Mouse (Mus musculus): ENCODE measurements around the gene Dkkl1. TPM values are rescaled to one million over a fixed set of nuclear protein-coding genes. Genes with fewer than 3 reads are reported as not detected.

The Dkkl1 gene
- polyA plus RNA-seq, 1 experiment from 2014 or later = 1.9 TPM

- peak overlapping the region; percentile 74 for H3K4me2 ChIP-seq
- peak overlapping the region; percentile 54 for H3K9ac ChIP-seq
- H3K27me3 ChIP-seq (replicated peaks) = peaks cover 18% of the 10 kb centered on the region; the same call in 1 of the 2 replicates
- peak overlapping the region; percentile 52 for H3K4me3 ChIP-seq
- ATAC-seq = no peak
- peaks cover 68% of the 10 kb centered on the region for H3K4me1 ChIP-seq
- H3K36me3 ChIP-seq = no peaks in the 10 kb centered on the region; the same call in 1 of the 2 replicates
- H3K27ac ChIP-seq = peak overlapping the region; percentile 65
- H3K9me3 ChIP-seq (replicated peaks) = no peaks in the 10 kb centered on the region
- 45% methylated on average over 17 of the region's 17 CpGs for WGBS (ENCODE audit: insufficient replicate concordance)
Observed at GRCm38 (mm10) chr7:45237747-45238699, 26.1 kb upstream of the Dkkl1 start.

GRCm38 (mm10) chr7:45235656-45236180 lies 23.8 kb upstream of the Dkkl1 start:
- no peak overlapping the region for H3K27ac ChIP-seq
- peaks cover 15% of the 10 kb centered on the region for H3K36me3 ChIP-seq
- H3K4me1 ChIP-seq = peaks cover 69% of the 10 kb centered on the region
- peaks cover 12% of the 10 kb centered on the region; the same call in 1 of the 2 replicates for H3K27me3 ChIP-seq (replicated peaks)
- no peak for ATAC-seq
- 59% methylated on average over 17 of the region's 17 CpGs for WGBS (ENCODE audit: insufficient replicate concordance)
- H3K4me2 ChIP-seq = peak overlapping the region; percentile 59
- H3K9ac ChIP-seq = no peak overlapping the region
- no peaks in the 10 kb centered on the region for H3K9me3 ChIP-seq (replicated peaks)
- 0 out of 2 replicates have a peak overlapping the region, but pooled peaks have one; percentile 21 for H3K4me3 ChIP-seq

GRCm38 (mm10) chr7:45234922-45235571 lies 23.1 kb upstream of the Dkkl1 start:
- Histone ChIP-seq H3K27ac (no peak overlapping the region), H3K4me3 (peak overlapping the region; percentile 21; the same call in 1 of the 2 replicates), H3K27me3 (replicated peaks) (peaks cover 10% of the 10 kb centered on the region; the same call in 1 of the 2 replicates), H3K4me1 (peaks cover 63% of the 10 kb centered on the region), H3K4me2 (peak overlapping the region; percentile 59), H3K9me3 (replicated peaks) (no peaks in the 10 kb centered on the region), H3K36me3 (peaks cover 15% of the 10 kb centered on the region), H3K9ac (no peak overlapping the region)
- ATAC-seq = peak; percentile 38; the same call in 1 of the 2 replicates
- WGBS (ENCODE audit: insufficient replicate concordance) = 26% methylated on average over 21 of the region's 21 CpGs

- Histone ChIP-seq H3K36me3 (peaks cover 15% of the 10 kb centered on the region), H3K4me3 (peak overlapping the region; percentile 8; the same call in 1 of the 2 replicates), H3K4me1 (peaks cover 56% of the 10 kb centered on the region), H3K9ac (peak overlapping the region; percentile 45), H3K9me3 (replicated peaks) (no peaks in the 10 kb centered on the region), H3K4me2 (peak overlapping the region; percentile 59), H3K27me3 (replicated peaks) (peaks cover 7% of the 10 kb centered on the region; the same call in 1 of the 2 replicates), H3K27ac (no peak overlapping the region)
- no peak for ATAC-seq
- WGBS (ENCODE audit: insufficient replicate concordance) = 47% methylated on average over 29 of the region's 29 CpGs
Observed at GRCm38 (mm10) chr7:45234333-45234841, 22.4 kb upstream of the Dkkl1 start.

- 50% methylated on average over 20 of the region's 20 CpGs for WGBS (ENCODE audit: insufficient replicate concordance)
- Histone ChIP-seq H3K9me3 (replicated peaks) (no peaks in the 10 kb centered on the region), H3K36me3 (peaks cover 19% of the 10 kb centered on the region), H3K27ac (no peak overlapping the region), H3K4me1 (peaks cover 50% of the 10 kb centered on the region), H3K27me3 (replicated peaks) (peaks cover 7% of the 10 kb centered on the region; the same call in 1 of the 2 replicates), H3K4me2 (peak overlapping the region; percentile 59), H3K4me3 (peak overlapping the region; percentile 8; the same call in 1 of the 2 replicates), H3K9ac (peak overlapping the region; percentile 45)
- no peak for ATAC-seq
Observed at GRCm38 (mm10) chr7:45233580-45234332, 21.8 kb upstream of the Dkkl1 start.

- H3K4me3 ChIP-seq = no peak overlapping the region
- 0 out of 2 replicates have a peak, but pooled peaks have one; percentile 16 for ATAC-seq
- peaks cover 41% of the 10 kb centered on the region for H3K4me1 ChIP-seq
- peaks cover 7% of the 10 kb centered on the region; the same call in 1 of the 2 replicates for H3K27me3 ChIP-seq (replicated peaks)
- 52% methylated on average over 13 of the region's 13 CpGs for WGBS (ENCODE audit: insufficient replicate concordance)
- H3K36me3 ChIP-seq = peaks cover 27% of the 10 kb centered on the region
- no peaks in the 10 kb centered on the region for H3K9me3 ChIP-seq (replicated peaks)
- no peak overlapping the region for H3K27ac ChIP-seq
- H3K4me2 ChIP-seq = no peak overlapping the region
- H3K9ac ChIP-seq = no peak overlapping the region
Observed at GRCm38 (mm10) chr7:45232716-45233465, 20.9 kb upstream of the Dkkl1 start.

- Histone ChIP-seq H3K9me3 (replicated peaks) (no peaks in the 10 kb centered on the region), H3K4me3 (no peak overlapping the region), H3K36me3 (peaks cover 27% of the 10 kb centered on the region), H3K27me3 (replicated peaks) (peaks cover 7% of the 10 kb centered on the region; the same call in 1 of the 2 replicates), H3K9ac (no peak overlapping the region), H3K27ac (no peak overlapping the region), H3K4me1 (peaks cover 36% of the 10 kb centered on the region), H3K4me2 (no peak overlapping the region)
- 80% methylated on average over 11 of the region's 11 CpGs for WGBS (ENCODE audit: insufficient replicate concordance)
- ATAC-seq = no peak
Observed at GRCm38 (mm10) chr7:45231941-45232340, 20.0 kb upstream of the Dkkl1 start.

- no peak overlapping the region for H3K4me3 ChIP-seq
- H3K36me3 ChIP-seq = peaks cover 27% of the 10 kb centered on the region
- no peaks in the 10 kb centered on the region for H3K9me3 ChIP-seq (replicated peaks)
- H3K4me1 ChIP-seq = peaks cover 36% of the 10 kb centered on the region
- ATAC-seq = no peak
- WGBS (ENCODE audit: insufficient replicate concordance) = 71% methylated on average over 12 of the region's 12 CpGs
- H3K4me2 ChIP-seq = no peak overlapping the region
- H3K27me3 ChIP-seq (replicated peaks) = peaks cover 7% of the 10 kb centered on the region; the same call in 1 of the 2 replicates
- H3K9ac ChIP-seq = no peak overlapping the region
- no peak overlapping the region for H3K27ac ChIP-seq
Observed at GRCm38 (mm10) chr7:45231192-45231591, 19.2 kb upstream of the Dkkl1 start.

- H3K4me1 ChIP-seq = peaks cover 22% of the 10 kb centered on the region
- WGBS (ENCODE audit: insufficient replicate concordance) = 60% methylated on average over 7 of the region's 7 CpGs
- H3K9ac ChIP-seq = no peak overlapping the region
Observed at GRCm38 (mm10) chr7:45229459-45230203, 17.7 kb upstream of the Dkkl1 start.

GRCm38 (mm10) chr7:45229046-45229445 lies 17.1 kb upstream of the Dkkl1 start:
- Histone ChIP-seq H3K36me3 (peaks cover 36% of the 10 kb centered on the region), H3K4me1 (peaks cover 16% of the 10 kb centered on the region), H3K27ac (no peak overlapping the region), H3K4me3 (no peak overlapping the region), H3K27me3 (replicated peaks) (peaks cover 6% of the 10 kb centered on the region; the same call in 1 of the 2 replicates), H3K9ac (no peak overlapping the region), H3K9me3 (replicated peaks) (no peaks in the 10 kb centered on the region), H3K4me2 (no peak overlapping the region)
- ATAC-seq = no peak
- WGBS (ENCODE audit: insufficient replicate concordance) = 74% methylated on average over 8 of the region's 8 CpGs

More at GRCm38 (mm10) chr7:45229459-45230203, 17.7 kb upstream of the Dkkl1 start:
- Histone ChIP-seq H3K4me3 (no peak overlapping the region), H3K27ac (no peak overlapping the region), H3K9me3 (replicated peaks) (no peaks in the 10 kb centered on the region), H3K4me2 (no peak overlapping the region), H3K27me3 (replicated peaks) (peaks cover 6% of the 10 kb centered on the region; the same call in 1 of the 2 replicates), H3K36me3 (peaks cover 36% of the 10 kb centered on the region)
- no peak for ATAC-seq

All from liver, embryonic 12.5 days (tissue).